Comparison of ENCODE assay signal across 9 mouse cellular contexts in genomic region chr19:53741902-53742301, GRCm38 (mm10).
A peak's percentile ranks its signal among the peaks of the same experiment; 100 is the strongest.
DNase-seq lines count a peak whose midpoint lies in the region; ATAC-seq and TF ChIP-seq lines count a peak whose summit lies in the region.
"Had no signal": no experiment of that assay in that cellular context is flagged by ENCODE, and none has a peak within 500 bp of the region (broad histone marks: within the 10 kb centered on the region; RNA-seq: fewer than 3 reads in every experiment).

No protein-coding gene starts in this region.

- no peak for DNase-seq in gastrocnemius, adult 2 months
- DNase-seq in gastrocnemius, postnatal 14 days = no peak
- no peak for DNase-seq in lung, postnatal 0 days (ENCODE audit: low spot score)
- no peak for DNase-seq in lung, postnatal 14 days
- DNase-seq in ZHBTc4 (ENCODE audit: low read depth, low spot score) = peak; percentile 72
- peak; percentile 52 for DNase-seq in naive thymus-derived CD4-positive, alpha-beta T cell, adult 2 months (ENCODE audit: low read depth)
- DNase-seq in heart, postnatal 4 days = no peak
- DNase-seq: heart, adult 18-20 months had no signal

- no peak overlapping the region for H3K9ac ChIP-seq in lung, postnatal 0 days (replicated peaks; ENCODE audit: low read depth)

- peak; percentile 54 for TF ChIP-seq CTCF in gastrocnemius, adult 2 months (IDR thresholded peaks at IDR 0.05)
- peak; percentile 59 for TF ChIP-seq CTCF in lung, postnatal 0 days (IDR thresholded peaks at IDR 0.05)

- 69% methylated on average over 3 of the region's 3 CpGs for WGBS in lung, postnatal 0 days

- no peaks in the 10 kb centered on the region for H3K27me3 ChIP-seq in lung, postnatal 0 days (replicated peaks; ENCODE audit: insufficient read depth, low read length)

- intact Hi-C loops in gastrocnemius, adult 2 months (cut with DNase I) = no loop called here
- intact Hi-C loops in gastrocnemius, postnatal 14 days (cut with DNase I; ENCODE audit: low total_unique reads) = no loop called here

- no peaks in the 10 kb centered on the region for H3K36me3 ChIP-seq in lung, postnatal 0 days (ENCODE audit: insufficient read depth, low read length)

- ATAC-seq in lung, postnatal 0 days = no peak
- ATAC-seq in megakaryocyte, adult 5-6 weeks (ENCODE audit: poor library complexity, severe bottlenecking) = no peak

- peak overlapping the region; percentile 2; the same call in 1 of the 2 replicates for H3K27ac ChIP-seq in gastrocnemius, adult 2 months
- no peak overlapping the region for H3K27ac ChIP-seq in lung, postnatal 0 days (ENCODE audit: low read length)

- no peaks in the 10 kb centered on the region for H3K9me3 ChIP-seq in lung, postnatal 0 days (ENCODE audit: low read length)

- H3K4me2 ChIP-seq in lung, postnatal 0 days (replicated peaks; ENCODE audit: low read depth, low read length) = no peak overlapping the region

- TF ChIP-seq EP300 in lung, postnatal 0 days (IDR thresholded peaks at IDR 0.05) = no peak

- no peaks in the 10 kb centered on the region for H3K4me1 ChIP-seq in lung, postnatal 0 days (ENCODE audit: insufficient read depth, low read depth, low read length)

- H3K4me3 ChIP-seq in gastrocnemius, adult 2 months = no peak overlapping the region
- H3K4me3 ChIP-seq in lung, postnatal 0 days (ENCODE audit: low read depth, low read length) = no peak overlapping the region

Comparison
In these comparisons a context has a peak if more than half of its experiments do, and no peak if none do; other contexts are left out.
1. DNase-seq: peak in ZHBTc4 (single experiment) and naive thymus-derived CD4-positive, alpha-beta T cell, adult 2 months (single experiment); none in gastrocnemius, adult 2 months (single experiment), gastrocnemius, postnatal 14 days (single experiment), lung, postnatal 0 days (single experiment), lung, postnatal 14 days (single experiment) and heart, postnatal 4 days (single experiment).